Mouse (Mus musculus) kidney, postnatal 36 days (tissue): ENCODE measurements around the gene Btbd35f1.
"Not testable (repeated sequence)": the region's sequence is repeated elsewhere in the genome, so short reads cannot be mapped to it uniquely, and the experiment has no call there.

Experiments used
- DNase-seq, 2 experiments: peaks; one replicate each; pipeline ENCODE4 v3.0.0; 2021 to 2022; ENCODE audit warnings: mixed read lengths in 2 of 2

Gene Btbd35f1

GRCm38 (mm10) chrX:32559755-32560154 lies at the start of gene Btbd35f1:
Gene Btbd35f1, plus strand, starts transcription at chrX:32560055.
- DNase-seq = not testable (repeated sequence)

GRCm38 (mm10) chrX:32590878-32591542 lies 31.2 kb downstream of the Btbd35f1 start:
- not testable (repeated sequence) for DNase-seq

GRCm38 (mm10) chrX:32601008-32601407 lies 41.2 kb downstream of the Btbd35f1 start:
- not testable (repeated sequence) for DNase-seq

- DNase-seq = not testable (repeated sequence)
These were observed 41.6 kb downstream of the Btbd35f1 start for GRCm38 (mm10) chrX:32601425-32601824.
